Mouse (Mus musculus): ENCODE measurements at regions not wholly inside any gene's neighbourhood (a gene's known extent, or its start where the extent isn't known, plus 50 kb on each side); places are given as distances from the start of the nearest gene placed in this dataset.
A peak's percentile ranks its signal among the peaks of the same experiment; 100 is the strongest.

- DNase-seq (ENCODE audit: low spot score) (no peak), ATAC-seq (ENCODE audit: low FRiP score) (peak; percentile 72; the same call in 1 of the 2 replicates)
- WGBS = 67% methylated on average over 7 of the region's 7 CpGs
- H3K4me2 ChIP-seq (replicated peaks) = no peak overlapping the region
- H3K9ac ChIP-seq = no peak overlapping the region
- no peak overlapping the region for H3K4me3 ChIP-seq (replicated peaks; ENCODE audit: low read length)
- no peaks in the 10 kb centered on the region for H3K4me1 ChIP-seq (replicated peaks; ENCODE audit: control insufficient read depth, insufficient read depth, low read length)
- H3K27ac ChIP-seq = no peak overlapping the region
- no peaks in the 10 kb centered on the region for H3K9me3 ChIP-seq (ENCODE audit: control insufficient read depth, low read length)
- no peaks in the 10 kb centered on the region for H3K27me3 ChIP-seq (ENCODE audit: control insufficient read depth, insufficient read depth, low read length)
- no peaks in the 10 kb centered on the region for H3K36me3 ChIP-seq (replicated peaks; ENCODE audit: control insufficient read depth, insufficient read depth)
These were observed 253.2 kb downstream of the Spry2 start for GRCm38 (mm10) chr14:105643285-105643957.

DNA sequence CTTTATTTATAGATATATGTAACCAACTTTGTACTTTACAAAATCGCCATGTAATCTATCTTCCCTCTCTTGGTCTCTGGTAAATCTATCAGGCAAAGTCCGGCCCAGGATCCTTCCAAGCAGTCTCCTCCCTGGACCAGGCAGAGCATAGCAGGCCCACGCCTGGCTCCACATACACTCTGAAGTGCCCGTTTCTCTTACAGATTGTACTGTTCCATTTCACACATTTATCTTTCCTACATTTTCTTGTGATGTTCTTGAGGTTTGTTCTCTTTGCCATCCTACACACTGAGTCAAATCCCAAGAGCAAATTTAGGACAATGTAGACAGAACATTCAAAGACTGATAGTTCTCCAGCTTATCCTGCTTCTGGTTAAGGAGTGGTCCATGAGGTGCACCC lies 264.3 kb downstream of the Spry2 start:
- Histone ChIP-seq H3K36me3 (replicated peaks; ENCODE audit: control insufficient read depth, insufficient read depth) (no peaks in the 10 kb centered on the region), H3K27me3 (ENCODE audit: control insufficient read depth, insufficient read depth, low read length) (no peaks in the 10 kb centered on the region), H3K9ac (no peak overlapping the region), H3K27ac (peak overlapping the region; percentile 83), H3K4me3 (replicated peaks; ENCODE audit: low read length) (no peak overlapping the region), H3K9me3 (ENCODE audit: control insufficient read depth, low read length) (no peaks in the 10 kb centered on the region), H3K4me2 (replicated peaks) (no peak overlapping the region), H3K4me1 (replicated peaks; ENCODE audit: control insufficient read depth, insufficient read depth, low read length) (peaks cover 15% of the 10 kb centered on the region; the same call in 1 of the 2 replicates)
- WGBS = 97% methylated on average over 4 of the region's 4 CpGs
- DNase-seq (ENCODE audit: low spot score) (no peak), ATAC-seq (ENCODE audit: low FRiP score) (no peak)

DNA sequence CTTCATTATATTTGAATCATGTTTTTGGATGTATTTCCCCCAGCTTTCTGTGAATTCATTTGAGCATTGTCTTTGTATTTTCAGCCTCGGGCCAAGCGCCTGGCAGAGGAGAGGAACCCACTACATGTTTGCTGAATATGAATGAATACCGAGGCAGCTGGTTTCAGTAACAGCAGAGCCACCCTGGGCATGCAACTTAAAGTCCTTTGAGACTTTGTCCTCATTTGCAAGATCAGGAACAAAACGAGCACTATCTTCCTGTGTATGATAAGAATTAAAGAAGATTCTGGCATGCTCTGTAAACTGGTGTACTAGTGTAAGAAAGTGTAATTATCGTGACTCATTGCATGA lies 265.0 kb downstream of the Spry2 start:
- ATAC-seq (ENCODE audit: low FRiP score) (peak; percentile 54), DNase-seq (ENCODE audit: low spot score) (peak; percentile 26)
- 36% methylated on average over 5 of the region's 5 CpGs for WGBS
- Histone ChIP-seq H3K4me2 (replicated peaks) (peak overlapping the region; percentile 28; the same call in 1 of the 2 replicates), H3K27me3 (ENCODE audit: control insufficient read depth, insufficient read depth, low read length) (no peaks in the 10 kb centered on the region), H3K36me3 (replicated peaks; ENCODE audit: control insufficient read depth, insufficient read depth) (no peaks in the 10 kb centered on the region), H3K9me3 (ENCODE audit: control insufficient read depth, low read length) (no peaks in the 10 kb centered on the region), H3K4me3 (replicated peaks; ENCODE audit: low read length) (no peak overlapping the region), H3K27ac (peak overlapping the region; percentile 83), H3K9ac (no peak overlapping the region), H3K4me1 (replicated peaks; ENCODE audit: control insufficient read depth, insufficient read depth, low read length) (peaks cover 15% of the 10 kb centered on the region; the same call in 1 of the 2 replicates)

- H3K4me3 ChIP-seq (replicated peaks; ENCODE audit: low read length) = no peak overlapping the region
- ATAC-seq (ENCODE audit: low FRiP score) = peak; percentile 91
- H3K9ac ChIP-seq = no peak overlapping the region
- peak overlapping the region; percentile 28 for H3K4me2 ChIP-seq (replicated peaks)
- peak overlapping the region; percentile 83 for H3K27ac ChIP-seq
- no peaks in the 10 kb centered on the region for H3K9me3 ChIP-seq (ENCODE audit: control insufficient read depth, low read length)
- no peaks in the 10 kb centered on the region for H3K36me3 ChIP-seq (replicated peaks; ENCODE audit: control insufficient read depth, insufficient read depth)
- WGBS = 18% methylated on average over 9 of the region's 9 CpGs
- H3K4me1 ChIP-seq (replicated peaks; ENCODE audit: control insufficient read depth, insufficient read depth, low read length) = peaks cover 15% of the 10 kb centered on the region; the same call in 1 of the 2 replicates
- DNase-seq (ENCODE audit: low spot score) = peak; percentile 62
- H3K27me3 ChIP-seq (ENCODE audit: control insufficient read depth, insufficient read depth, low read length) = no peaks in the 10 kb centered on the region
These were observed 265.5 kb downstream of the Spry2 start for GRCm38 (mm10) chr14:105630867-105631680.

DNA sequence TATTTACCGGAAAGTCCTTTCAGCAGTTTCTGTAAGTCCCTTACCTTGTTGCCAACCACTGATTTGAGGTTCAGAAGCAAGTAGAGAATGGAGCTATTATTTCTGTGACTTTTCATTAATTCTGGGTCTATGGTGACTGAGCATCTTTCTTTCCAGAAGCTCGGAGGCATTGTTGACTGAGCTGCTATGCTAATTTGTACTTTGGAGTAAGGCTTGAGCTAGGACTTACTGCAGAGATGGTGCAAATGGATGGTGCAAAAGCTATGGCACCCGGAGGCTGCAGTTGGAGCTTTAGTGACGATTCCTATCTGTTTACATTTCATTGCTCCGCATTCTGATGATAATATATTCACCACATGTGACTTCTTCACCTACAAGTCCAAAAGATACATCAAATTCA lies 266.2 kb downstream of the Spry2 start:
- Histone ChIP-seq H3K36me3 (replicated peaks; ENCODE audit: control insufficient read depth, insufficient read depth) (no peaks in the 10 kb centered on the region), H3K27ac (peak overlapping the region; percentile 83; the same call in 1 of the 2 replicates), H3K9ac (no peak overlapping the region), H3K4me2 (replicated peaks) (peak overlapping the region; percentile 28), H3K4me3 (replicated peaks; ENCODE audit: low read length) (no peak overlapping the region), H3K27me3 (ENCODE audit: control insufficient read depth, insufficient read depth, low read length) (no peaks in the 10 kb centered on the region), H3K9me3 (ENCODE audit: control insufficient read depth, low read length) (no peaks in the 10 kb centered on the region), H3K4me1 (replicated peaks; ENCODE audit: control insufficient read depth, insufficient read depth, low read length) (peaks cover 15% of the 10 kb centered on the region; the same call in 1 of the 2 replicates)
- DNase-seq (ENCODE audit: low spot score) (no peak), ATAC-seq (ENCODE audit: low FRiP score) (0 out of 2 replicates have a peak, but pooled peaks have one; percentile 44)
- WGBS = 46% methylated on average over 5 of the region's 5 CpGs

DNA sequence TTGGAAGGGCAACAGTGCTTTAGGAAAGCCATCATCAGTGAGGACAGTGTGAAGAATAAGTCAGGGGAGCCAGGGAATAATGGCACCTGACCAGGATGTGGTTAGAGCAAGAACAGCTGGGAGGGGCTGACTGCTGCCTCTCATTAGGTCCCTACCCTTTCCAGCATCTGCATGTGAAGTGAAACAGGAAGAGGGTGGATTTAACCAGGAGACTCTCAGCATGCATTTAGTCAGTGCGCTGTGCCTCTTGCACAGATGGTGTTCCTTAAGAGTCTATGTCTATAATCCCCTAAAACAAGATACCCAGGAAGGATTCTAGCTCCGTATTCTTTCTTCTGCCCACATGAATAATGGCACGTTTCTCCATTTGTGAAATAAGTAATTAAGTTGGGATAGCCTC lies 267.9 kb downstream of the Spry2 start:
- Histone ChIP-seq H3K9me3 (ENCODE audit: control insufficient read depth, low read length) (no peaks in the 10 kb centered on the region), H3K27me3 (ENCODE audit: control insufficient read depth, insufficient read depth, low read length) (no peaks in the 10 kb centered on the region), H3K4me2 (replicated peaks) (no peak overlapping the region), H3K4me1 (replicated peaks; ENCODE audit: control insufficient read depth, insufficient read depth, low read length) (peaks cover 15% of the 10 kb centered on the region; the same call in 1 of the 2 replicates), H3K27ac (no peak overlapping the region), H3K4me3 (replicated peaks; ENCODE audit: low read length) (no peak overlapping the region), H3K36me3 (replicated peaks; ENCODE audit: control insufficient read depth, insufficient read depth) (no peaks in the 10 kb centered on the region), H3K9ac (no peak overlapping the region)
- ATAC-seq (ENCODE audit: low FRiP score) = no peak
- WGBS = 68% methylated on average over 3 of the region's 3 CpGs
- no peak for DNase-seq (ENCODE audit: low spot score)

- ATAC-seq (ENCODE audit: low FRiP score) (no peak), DNase-seq (ENCODE audit: low spot score) (no peak)
- WGBS = 78% methylated on average over 7 of the region's 7 CpGs
- Histone ChIP-seq H3K4me1 (replicated peaks; ENCODE audit: control insufficient read depth, insufficient read depth, low read length) (0 out of 2 replicates have a peak, but pooled peaks cover 5% of the 10 kb centered on the region), H3K9ac (no peak overlapping the region), H3K4me2 (replicated peaks) (no peak overlapping the region), H3K4me3 (replicated peaks; ENCODE audit: low read length) (no peak overlapping the region), H3K27ac (no peak overlapping the region), H3K9me3 (ENCODE audit: control insufficient read depth, low read length) (no peaks in the 10 kb centered on the region), H3K27me3 (ENCODE audit: control insufficient read depth, insufficient read depth, low read length) (no peaks in the 10 kb centered on the region), H3K36me3 (replicated peaks; ENCODE audit: control insufficient read depth, insufficient read depth) (no peaks in the 10 kb centered on the region)
These were observed 272.2 kb downstream of the Spry2 start for GRCm38 (mm10) chr14:105624387-105624786.

DNA sequence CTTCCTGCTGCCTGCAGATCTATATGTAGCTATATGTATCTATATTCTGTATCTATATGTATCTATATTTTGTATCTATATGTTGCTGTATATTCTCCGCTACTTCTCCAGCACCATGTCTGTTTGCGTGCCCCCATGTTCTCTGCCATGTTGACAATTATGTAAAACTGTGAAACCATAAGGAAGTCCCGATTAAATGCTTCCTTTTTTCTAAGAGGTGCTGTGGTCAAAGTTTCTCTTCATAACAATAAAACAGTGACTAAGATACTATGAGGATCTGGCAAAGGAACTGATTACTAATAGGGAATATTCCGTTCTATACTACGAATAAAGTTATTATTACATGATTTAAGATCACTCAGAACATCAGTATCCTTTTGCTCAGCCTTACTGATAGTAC lies 274.5 kb downstream of the Spry2 start:
- Histone ChIP-seq H3K27me3 (ENCODE audit: control insufficient read depth, insufficient read depth, low read length) (no peaks in the 10 kb centered on the region), H3K4me2 (replicated peaks) (no peak overlapping the region), H3K4me3 (replicated peaks; ENCODE audit: low read length) (no peak overlapping the region), H3K4me1 (replicated peaks; ENCODE audit: control insufficient read depth, insufficient read depth, low read length) (no peaks in the 10 kb centered on the region), H3K9ac (no peak overlapping the region), H3K9me3 (ENCODE audit: control insufficient read depth, low read length) (no peaks in the 10 kb centered on the region), H3K27ac (no peak overlapping the region), H3K36me3 (replicated peaks; ENCODE audit: control insufficient read depth, insufficient read depth) (no peaks in the 10 kb centered on the region)
- DNase-seq (ENCODE audit: low spot score) = no peak
- no peak for ATAC-seq (ENCODE audit: low FRiP score)
- WGBS = 96% methylated on average over 5 of the region's 5 CpGs

- H3K4me2 ChIP-seq (replicated peaks) = no peak overlapping the region
- WGBS = 61% methylated on average over 6 of the region's 6 CpGs
- H3K27ac ChIP-seq = no peak overlapping the region
- no peaks in the 10 kb centered on the region for H3K9me3 ChIP-seq (ENCODE audit: control insufficient read depth, low read length)
- no peak overlapping the region for H3K9ac ChIP-seq
- no peaks in the 10 kb centered on the region for H3K27me3 ChIP-seq (ENCODE audit: control insufficient read depth, insufficient read depth, low read length)
- no peak overlapping the region for H3K4me3 ChIP-seq (replicated peaks; ENCODE audit: low read length)
- H3K4me1 ChIP-seq (replicated peaks; ENCODE audit: control insufficient read depth, insufficient read depth, low read length) = no peaks in the 10 kb centered on the region
- H3K36me3 ChIP-seq (replicated peaks; ENCODE audit: control insufficient read depth, insufficient read depth) = no peaks in the 10 kb centered on the region
- DNase-seq (ENCODE audit: low spot score) (no peak), ATAC-seq (ENCODE audit: low FRiP score) (peak; percentile 55; the same call in 1 of the 2 replicates)
These were observed 275.5 kb downstream of the Spry2 start for GRCm38 (mm10) chr14:105621124-105621523.

Measured in hindbrain, embryonic 14.5 days (tissue).